Mouse (Mus musculus): ENCODE measurements at regions not wholly inside any gene's neighbourhood (a gene's known extent, or its start where the extent isn't known, plus 50 kb on each side); places are given as distances from the start of the nearest gene placed in this dataset.

GRCm38 (mm10) chr16:63220228-63220879, 366.2 kb downstream of the Pros1 start:
- no peak for TF ChIP-seq CTCF (IDR thresholded peaks at IDR 0.05; ENCODE audit: low read depth)
- no peak for DNase-seq (ENCODE audit: low spot score)
- WGBS: 59% methylated on average over 10 of the region's 10 CpGs

DNA sequence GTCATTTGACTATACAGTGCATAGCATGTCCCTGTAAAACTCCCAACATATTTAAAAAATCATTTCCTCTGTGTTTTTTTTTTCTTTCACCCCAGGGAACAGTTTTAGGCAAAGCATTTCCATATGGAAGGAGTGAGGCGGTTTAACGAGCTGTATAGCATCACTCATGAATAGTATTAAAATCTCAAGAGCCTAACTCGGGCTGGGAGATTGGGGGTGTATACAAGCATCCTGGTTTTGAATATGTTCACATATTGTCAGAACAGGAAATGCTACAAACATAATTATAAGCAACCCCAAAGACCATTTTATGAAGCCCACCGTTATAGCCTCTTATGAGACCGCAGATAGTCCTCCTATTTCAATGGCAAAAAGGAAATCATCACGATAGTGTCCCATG, 370.5 kb downstream of the Pros1 start:
- ATAC-seq (replicated peaks; ENCODE audit: low FRiP score, low read depth): no peak
- Histone ChIP-seq H3K4me2 (ENCODE audit: low read length) (no peak overlapping the region), H3K27me3 (ENCODE audit: insufficient read depth, low read length) (no peaks in the 10 kb centered on the region), H3K4me1 (replicated peaks; ENCODE audit: insufficient read depth, low read length) (no peaks in the 10 kb centered on the region), H3K27ac (no peak overlapping the region), H3K4me3 (replicated peaks; ENCODE audit: low read depth, low read length) (no peak overlapping the region), H3K36me3 (ENCODE audit: insufficient read depth, low read length) (no peaks in the 10 kb centered on the region), H3K9me3 (replicated peaks; ENCODE audit: low read length) (no peaks in the 10 kb centered on the region), H3K9ac (ENCODE audit: low read depth, low read length) (no peak overlapping the region)
- peak; percentile 56 for DNase-seq (ENCODE audit: low spot score)
- no peak for TF ChIP-seq CTCF (IDR thresholded peaks at IDR 0.05; ENCODE audit: low read depth)
- WGBS: 74% methylated on average over 6 of the region's 6 CpGs

More at GRCm38 (mm10) chr16:63220228-63220879, 366.2 kb downstream of the Pros1 start:
- H3K4me1 ChIP-seq (replicated peaks; ENCODE audit: insufficient read depth, low read length): no peaks in the 10 kb centered on the region
- H3K4me3 ChIP-seq (replicated peaks; ENCODE audit: low read depth, low read length): no peak overlapping the region
- no peaks in the 10 kb centered on the region for H3K27me3 ChIP-seq (ENCODE audit: insufficient read depth, low read length)
- H3K27ac ChIP-seq: no peak overlapping the region
- H3K36me3 ChIP-seq (ENCODE audit: insufficient read depth, low read length): no peaks in the 10 kb centered on the region
- no peaks in the 10 kb centered on the region for H3K9me3 ChIP-seq (replicated peaks; ENCODE audit: low read length)
- H3K4me2 ChIP-seq (ENCODE audit: low read length): no peak overlapping the region
- ATAC-seq (replicated peaks; ENCODE audit: low FRiP score, low read depth): no peak
- no peak overlapping the region for H3K9ac ChIP-seq (ENCODE audit: low read depth, low read length)

DNA sequence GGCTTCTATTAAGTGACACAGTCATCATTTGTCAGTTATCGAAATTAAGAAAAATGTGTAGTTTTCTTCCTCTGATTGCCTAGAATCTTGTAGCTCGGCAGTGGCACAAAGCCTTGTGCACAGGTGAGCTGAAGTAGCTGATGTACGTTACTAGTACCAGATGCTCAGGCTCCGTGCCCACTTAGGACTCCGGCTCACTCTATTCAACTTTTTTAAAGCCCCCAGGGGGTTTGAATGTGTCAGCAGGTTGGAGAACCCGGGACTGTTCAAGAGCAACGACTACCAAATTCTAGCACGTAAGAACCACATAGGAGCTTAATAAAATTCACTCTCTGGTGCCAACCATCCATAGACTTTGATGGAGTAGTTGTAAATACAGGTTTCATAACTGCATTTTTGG, 371.0 kb downstream of the Pros1 start:
- Histone ChIP-seq H3K27me3 (ENCODE audit: insufficient read depth, low read length) (no peaks in the 10 kb centered on the region), H3K9me3 (replicated peaks; ENCODE audit: low read length) (no peaks in the 10 kb centered on the region), H3K4me3 (replicated peaks; ENCODE audit: low read depth, low read length) (no peak overlapping the region), H3K36me3 (ENCODE audit: insufficient read depth, low read length) (no peaks in the 10 kb centered on the region), H3K27ac (no peak overlapping the region), H3K4me1 (replicated peaks; ENCODE audit: insufficient read depth, low read length) (no peaks in the 10 kb centered on the region), H3K9ac (ENCODE audit: low read depth, low read length) (no peak overlapping the region), H3K4me2 (ENCODE audit: low read length) (no peak overlapping the region)
- no peak for TF ChIP-seq CTCF (IDR thresholded peaks at IDR 0.05; ENCODE audit: low read depth)
- DNase-seq (ENCODE audit: low spot score) (no peak), ATAC-seq (replicated peaks; ENCODE audit: low FRiP score, low read depth) (no peak)
- 80% methylated on average over 8 of the region's 8 CpGs for WGBS

DNA sequence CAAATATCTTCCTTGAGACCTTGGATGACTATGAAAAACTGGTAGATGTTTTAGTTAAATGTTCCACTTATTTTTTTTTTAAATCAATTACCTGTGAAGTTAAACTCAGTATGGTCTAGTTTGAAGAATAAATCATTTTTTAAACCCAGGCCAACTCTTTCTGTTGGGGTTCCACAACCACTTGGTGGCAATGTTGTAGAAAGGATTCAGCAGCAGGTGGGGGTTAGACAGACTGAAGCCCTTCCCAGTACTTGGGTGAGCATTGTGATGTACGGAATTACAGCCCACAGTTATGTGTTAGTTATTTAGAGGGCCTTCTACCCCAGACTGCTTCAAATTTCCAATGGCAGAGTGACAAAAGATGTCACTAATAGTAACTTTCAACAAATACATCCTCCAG, 375.0 kb downstream of the Pros1 start:
- no peak overlapping the region for H3K9ac ChIP-seq (ENCODE audit: low read depth, low read length)
- TF ChIP-seq CTCF (IDR thresholded peaks at IDR 0.05; ENCODE audit: low read depth): peak; percentile 49
- no peak overlapping the region for H3K4me2 ChIP-seq (ENCODE audit: low read length)
- no peaks in the 10 kb centered on the region for H3K9me3 ChIP-seq (replicated peaks; ENCODE audit: low read length)
- H3K27ac ChIP-seq: no peak overlapping the region
- no peaks in the 10 kb centered on the region for H3K4me1 ChIP-seq (replicated peaks; ENCODE audit: insufficient read depth, low read length)
- 35% methylated on average over 1 of the region's 1 CpGs for WGBS
- no peaks in the 10 kb centered on the region for H3K36me3 ChIP-seq (ENCODE audit: insufficient read depth, low read length)
- no peak for ATAC-seq (replicated peaks; ENCODE audit: low FRiP score, low read depth)
- H3K4me3 ChIP-seq (replicated peaks; ENCODE audit: low read depth, low read length): no peak overlapping the region
- peak; percentile 26 for DNase-seq (ENCODE audit: low spot score)
- H3K27me3 ChIP-seq (ENCODE audit: insufficient read depth, low read length): no peaks in the 10 kb centered on the region

GRCm38 (mm10) chr16:63229567-63229966, 375.5 kb downstream of the Pros1 start:
- H3K4me3 ChIP-seq (replicated peaks; ENCODE audit: low read depth, low read length): no peak overlapping the region
- no peak for ATAC-seq (replicated peaks; ENCODE audit: low FRiP score, low read depth)
- no peaks in the 10 kb centered on the region for H3K4me1 ChIP-seq (replicated peaks; ENCODE audit: insufficient read depth, low read length)
- no peak overlapping the region for H3K4me2 ChIP-seq (ENCODE audit: low read length)
- 64% methylated on average over 3 of the region's 3 CpGs for WGBS
- no peak for TF ChIP-seq CTCF (IDR thresholded peaks at IDR 0.05; ENCODE audit: low read depth)
- no peak for DNase-seq (ENCODE audit: low spot score)
- no peak overlapping the region for H3K9ac ChIP-seq (ENCODE audit: low read depth, low read length)
- H3K36me3 ChIP-seq (ENCODE audit: insufficient read depth, low read length): no peaks in the 10 kb centered on the region
- no peak overlapping the region for H3K27ac ChIP-seq
- no peaks in the 10 kb centered on the region for H3K27me3 ChIP-seq (ENCODE audit: insufficient read depth, low read length)
- no peaks in the 10 kb centered on the region for H3K9me3 ChIP-seq (replicated peaks; ENCODE audit: low read length)

DNA sequence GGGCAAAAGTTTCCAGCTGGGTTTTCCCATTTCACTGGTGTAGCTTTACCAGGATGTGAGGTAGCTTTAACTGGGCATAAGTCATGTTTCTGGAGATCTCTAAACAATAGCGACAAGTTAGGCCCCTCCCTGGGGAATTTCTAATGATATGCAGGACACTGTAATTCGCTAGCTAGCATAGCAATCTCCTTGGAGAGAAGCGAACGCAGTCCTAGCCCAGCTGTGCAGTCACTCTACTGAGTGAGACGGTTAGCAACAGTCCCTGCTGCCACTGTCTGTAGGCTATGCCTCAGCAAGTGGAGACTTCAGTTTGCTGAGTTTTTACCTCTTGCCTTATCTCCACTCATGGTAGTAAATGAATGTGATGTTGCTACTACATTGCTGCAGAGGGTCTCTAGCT, 416.1 kb downstream of the Pros1 start:
- DNase-seq (ENCODE audit: low spot score): peak; percentile 36
- H3K27ac ChIP-seq: no peak overlapping the region
- H3K36me3 ChIP-seq (ENCODE audit: insufficient read depth, low read length): no peaks in the 10 kb centered on the region
- no peaks in the 10 kb centered on the region for H3K9me3 ChIP-seq (replicated peaks; ENCODE audit: low read length)
- no peak overlapping the region for H3K4me3 ChIP-seq (replicated peaks; ENCODE audit: low read depth, low read length)
- WGBS: 36% methylated on average over 5 of the region's 5 CpGs
- H3K9ac ChIP-seq (ENCODE audit: low read depth, low read length): no peak overlapping the region
- no peak overlapping the region for H3K4me2 ChIP-seq (ENCODE audit: low read length)
- no peak for TF ChIP-seq CTCF (IDR thresholded peaks at IDR 0.05; ENCODE audit: low read depth)
- no peaks in the 10 kb centered on the region for H3K27me3 ChIP-seq (ENCODE audit: insufficient read depth, low read length)
- no peaks in the 10 kb centered on the region for H3K4me1 ChIP-seq (replicated peaks; ENCODE audit: insufficient read depth, low read length)
- ATAC-seq (replicated peaks; ENCODE audit: low FRiP score, low read depth): no peak

DNA sequence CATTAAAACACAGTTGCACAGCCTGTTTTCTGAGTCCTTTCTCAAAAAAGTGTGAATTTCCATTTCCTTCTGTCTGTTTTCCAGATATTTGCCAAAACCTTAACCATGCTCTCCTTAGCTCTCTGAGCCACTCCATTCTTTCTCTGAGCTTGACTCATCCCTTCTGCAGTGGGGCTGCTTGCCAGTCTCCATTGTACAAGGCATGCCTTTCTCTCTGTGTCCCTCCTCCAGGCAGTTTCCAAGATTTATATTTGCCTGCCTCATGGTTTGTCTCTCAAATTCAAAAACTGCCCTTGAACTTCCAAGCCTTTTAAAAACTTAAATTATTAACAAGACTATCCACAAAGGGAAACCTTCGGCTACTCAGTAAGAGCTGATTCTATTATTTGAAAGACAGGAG, 423.4 kb downstream of the Pros1 start:
- no peaks in the 10 kb centered on the region for H3K36me3 ChIP-seq (ENCODE audit: insufficient read depth, low read length)

More for the DNA sequence above, 423.4 kb downstream of the Pros1 start:
- Histone ChIP-seq H3K9me3 (replicated peaks; ENCODE audit: low read length) (no peaks in the 10 kb centered on the region), H3K4me1 (replicated peaks; ENCODE audit: insufficient read depth, low read length) (no peaks in the 10 kb centered on the region), H3K27me3 (ENCODE audit: insufficient read depth, low read length) (no peaks in the 10 kb centered on the region), H3K9ac (ENCODE audit: low read depth, low read length) (no peak overlapping the region), H3K4me3 (replicated peaks; ENCODE audit: low read depth, low read length) (no peak overlapping the region), H3K27ac (no peak overlapping the region), H3K4me2 (ENCODE audit: low read length) (no peak overlapping the region)
- 50% methylated on average over 1 of the region's 1 CpGs for WGBS
- DNase-seq (ENCODE audit: low spot score) (no peak), ATAC-seq (replicated peaks; ENCODE audit: low FRiP score, low read depth) (no peak)
- no peak for TF ChIP-seq CTCF (IDR thresholded peaks at IDR 0.05; ENCODE audit: low read depth)

Data from kidney, postnatal 0 days (tissue).